Mouse (Mus musculus) erythroblast, embryonic 14.5 days (primary cell): Measurements from ENCODE around the gene Hist1h2bm. TPM values are rescaled to one million over a fixed set of nuclear protein-coding genes. Genes with fewer than 3 reads are reported as not detected.
A peak's percentile ranks its signal among the peaks of the same experiment; 100 is the strongest.
"Not testable (repeated sequence)": the region's sequence is repeated elsewhere in the genome, so short reads cannot be mapped to it uniquely, and the experiment has no call there.

ENCODE experiments used
- H3K27me3 ChIP-seq: 2 replicates; pipeline ENCODE4 v1.6.1; 2012; ENCODE audit warnings: inconsistent platforms; ENCODE audit not compliant: control insufficient read depth
- H3K36me3 ChIP-seq: 2 replicates; pipeline ENCODE4 v1.6.1; 2012; ENCODE audit warnings: mild to moderate bottlenecking, inconsistent platforms; ENCODE audit not compliant: control insufficient read depth
- H3K4me1 ChIP-seq: 2 replicates; pipeline ENCODE4 v1.6.1; 2012; ENCODE audit warnings: inconsistent platforms; ENCODE audit not compliant: control insufficient read depth
- H3K4me3 ChIP-seq: replicated peaks from 2 replicates; pipeline ENCODE3; 2012; ENCODE audit warnings: moderate library complexity, mild to moderate bottlenecking, inconsistent platforms
- H3K9me3 ChIP-seq: 2 replicates; pipeline ENCODE4 v1.6.1; 2012; ENCODE audit warnings: low read length, inconsistent platforms, mixed read lengths; ENCODE audit not compliant: control insufficient read depth
- GATA1 ChIP-seq: IDR thresholded peaks from 2 replicates; pipeline ENCODE4 v1.6.1; 2012; ENCODE audit warnings: low read length, inconsistent platforms, mixed read lengths
- TAL1 ChIP-seq: IDR thresholded peaks from 3 replicates; pipeline ENCODE4 v1.6.1; 2012; ENCODE audit warnings: low read length, inconsistent platforms, mixed read lengths
- polyA plus RNA-seq: library from polyadenylated mRNA; stranded (reverse); fragments of >175 nt; gene quantifications from 2 replicates; pipeline ENCODE4 v1.2.3, GENCODE M21; 2012

Gene Hist1h2bm
- polyA plus RNA-seq, 1 experiment, result 3.9 TPM

GRCm38 (mm10) chr13:21722993-21723836, 1.4 kb downstream of the Hist1h2bm start:
- Histone ChIP-seq H3K27me3 (no peaks in the 10 kb centered on the region), H3K36me3 (no peaks in the 10 kb centered on the region; the same call in 1 of the 2 replicates), H3K4me1 (peaks cover 48% of the 10 kb centered on the region), H3K9me3 (no peaks in the 10 kb centered on the region), H3K4me3 (peak overlapping the region; percentile 69)
- TF ChIP-seq TAL1 (no peak), GATA1 (no peak)

DNA sequence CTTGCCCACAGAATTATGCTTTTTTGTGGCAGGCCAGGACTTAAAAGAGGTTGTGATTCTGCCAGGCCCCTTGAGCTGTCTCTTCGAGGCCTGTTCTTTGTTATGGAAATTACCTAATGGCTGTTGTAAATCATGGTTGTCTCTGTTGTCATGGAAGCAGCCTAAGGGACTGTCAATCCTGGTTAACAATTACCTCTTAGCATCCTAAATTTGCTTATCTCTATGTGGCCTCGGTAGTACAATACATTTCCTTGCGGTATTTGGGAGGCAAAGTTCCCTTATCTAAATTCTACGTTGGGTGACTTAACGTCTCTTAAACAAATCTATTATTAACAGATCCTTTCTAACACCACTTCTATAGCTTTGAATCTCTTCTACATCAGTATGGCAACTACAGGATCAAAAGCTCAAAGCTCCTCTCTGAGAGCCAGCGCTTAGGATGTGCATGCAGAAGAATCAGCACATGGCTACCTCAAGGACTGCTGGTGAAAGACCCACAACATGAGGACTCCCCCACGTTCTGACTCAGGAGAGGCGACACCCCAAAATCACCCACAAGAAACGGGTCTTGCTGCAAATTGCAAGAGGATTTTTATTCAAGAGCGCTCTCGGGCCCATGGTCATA, 6.2 kb downstream of the Hist1h2bm start:
- no peak for TF ChIP-seq TAL1
- TF ChIP-seq GATA1, result no peak
- Histone ChIP-seq H3K36me3 (no peaks in the 10 kb centered on the region), H3K27me3 (no peaks in the 10 kb centered on the region), H3K4me1 (peaks cover 13% of the 10 kb centered on the region), H3K9me3 (no peaks in the 10 kb centered on the region), H3K4me3 (no peak overlapping the region)

DNA sequence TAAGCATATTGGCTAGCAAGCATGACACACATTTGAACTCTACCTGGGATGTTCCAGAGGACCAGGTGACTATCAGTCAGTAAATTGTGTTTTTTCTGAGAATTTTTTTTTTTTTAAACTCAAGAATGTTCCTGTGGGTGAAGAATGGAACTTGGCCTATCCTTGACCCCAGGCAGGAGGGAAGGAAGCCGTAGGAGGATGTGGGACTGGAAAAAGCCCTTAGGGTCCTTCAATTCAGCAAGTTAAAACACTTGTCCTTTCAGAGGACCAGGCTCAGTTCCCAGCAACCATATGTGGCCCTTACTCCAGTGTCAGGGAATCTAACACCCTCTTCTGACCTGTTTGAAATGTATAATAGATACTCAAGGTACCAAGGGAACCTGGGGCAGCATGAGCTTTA, 7.7 kb downstream of the Hist1h2bm start:
- no peaks in the 10 kb centered on the region for H3K27me3 ChIP-seq
- no peaks in the 10 kb centered on the region for H3K9me3 ChIP-seq
- no peak overlapping the region for H3K4me3 ChIP-seq
- no peak for TF ChIP-seq TAL1
- TF ChIP-seq GATA1, result no peak
- peaks cover 21% of the 10 kb centered on the region for H3K4me1 ChIP-seq
- no peaks in the 10 kb centered on the region for H3K36me3 ChIP-seq

- H3K9me3 ChIP-seq, result no peaks in the 10 kb centered on the region
- no peak overlapping the region for H3K4me3 ChIP-seq
- no peaks in the 10 kb centered on the region for H3K27me3 ChIP-seq
- peaks cover 45% of the 10 kb centered on the region for H3K4me1 ChIP-seq
- TF ChIP-seq GATA1, result no peak
- no peak for TF ChIP-seq TAL1
- H3K36me3 ChIP-seq, result no peaks in the 10 kb centered on the region
Measured at GRCm38 (mm10) chr13:21733466-21733865, 11.6 kb downstream of the Hist1h2bm start.

DNA sequence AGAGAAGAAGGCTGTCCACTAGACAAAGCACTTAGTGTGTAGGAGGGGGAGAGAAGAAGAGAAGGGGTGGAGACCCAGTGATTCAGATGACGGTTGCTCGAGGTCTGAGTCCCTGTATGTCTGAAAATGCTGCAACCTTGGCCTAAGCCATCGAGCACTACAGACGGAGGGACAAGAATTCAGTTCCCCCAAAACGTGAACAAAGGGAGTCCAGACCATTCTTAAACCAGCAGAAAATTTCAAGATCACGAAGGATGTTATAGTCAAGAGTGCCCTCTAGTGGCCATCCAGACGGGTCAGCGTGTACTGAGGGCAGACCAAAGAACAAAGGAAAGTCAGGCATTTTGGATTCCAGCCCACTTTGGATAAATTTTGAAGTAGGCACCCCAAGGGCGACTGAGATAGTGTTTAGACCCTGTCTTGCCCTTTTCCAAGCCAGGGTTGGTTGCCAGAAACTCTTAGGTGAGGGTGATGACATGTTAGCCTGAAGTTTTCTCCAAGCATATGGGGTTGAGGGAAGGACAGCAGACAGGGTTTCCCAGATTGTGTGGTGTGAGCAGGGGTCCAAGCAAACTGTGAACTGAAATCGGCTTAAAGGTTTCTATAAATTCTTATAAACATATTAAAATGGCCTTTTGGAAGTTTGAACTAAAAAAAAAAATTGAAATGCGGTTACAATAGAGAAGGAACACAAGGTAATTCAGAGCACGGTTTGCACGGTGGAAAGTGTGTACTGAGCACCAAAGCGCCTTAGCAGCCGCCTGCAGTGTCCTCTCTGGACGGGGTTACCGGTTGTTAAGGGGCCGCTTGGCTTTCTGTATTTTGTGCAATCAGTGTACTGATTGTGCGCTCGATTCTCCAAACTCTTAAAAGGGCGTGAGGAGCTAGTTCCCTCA, 12.4 kb downstream of the Hist1h2bm start:
- H3K4me3 ChIP-seq, result peak overlapping the region; percentile 65
- no peaks in the 10 kb centered on the region for H3K27me3 ChIP-seq
- TF ChIP-seq TAL1, result no peak
- no peak for TF ChIP-seq GATA1
- peaks cover 3% of the 10 kb centered on the region for H3K36me3 ChIP-seq
- peaks cover 49% of the 10 kb centered on the region for H3K4me1 ChIP-seq
- no peaks in the 10 kb centered on the region for H3K9me3 ChIP-seq

- H3K9me3 ChIP-seq, H3K27me3 ChIP-seq, H3K36me3 ChIP-seq: not testable (repeated sequence)
- Histone ChIP-seq H3K4me1 (peaks cover 49% of the 10 kb centered on the region), H3K4me3 (peak within 1 kb of the TSS; percentile 72)
Measured at GRCm38 (mm10) chr13:21734906-21735767, 13.3 kb downstream of the Hist1h2bm start, which contains the start of gene Hist1h4j. Hist1h4j (plus strand) TSS chr13:21735064.

- Histone ChIP-seq H3K36me3 (peaks cover 42% of the 10 kb centered on the region), H3K4me3 (no peak overlapping the region), H3K4me1 (peaks cover 37% of the 10 kb centered on the region), H3K27me3 (no peaks in the 10 kb centered on the region), H3K9me3 (no peaks in the 10 kb centered on the region)
- TF ChIP-seq TAL1 (no peak), GATA1 (no peak)
Measured at GRCm38 (mm10) chr13:21745006-21745405, 23.2 kb downstream of the Hist1h2bm start.

DNA sequence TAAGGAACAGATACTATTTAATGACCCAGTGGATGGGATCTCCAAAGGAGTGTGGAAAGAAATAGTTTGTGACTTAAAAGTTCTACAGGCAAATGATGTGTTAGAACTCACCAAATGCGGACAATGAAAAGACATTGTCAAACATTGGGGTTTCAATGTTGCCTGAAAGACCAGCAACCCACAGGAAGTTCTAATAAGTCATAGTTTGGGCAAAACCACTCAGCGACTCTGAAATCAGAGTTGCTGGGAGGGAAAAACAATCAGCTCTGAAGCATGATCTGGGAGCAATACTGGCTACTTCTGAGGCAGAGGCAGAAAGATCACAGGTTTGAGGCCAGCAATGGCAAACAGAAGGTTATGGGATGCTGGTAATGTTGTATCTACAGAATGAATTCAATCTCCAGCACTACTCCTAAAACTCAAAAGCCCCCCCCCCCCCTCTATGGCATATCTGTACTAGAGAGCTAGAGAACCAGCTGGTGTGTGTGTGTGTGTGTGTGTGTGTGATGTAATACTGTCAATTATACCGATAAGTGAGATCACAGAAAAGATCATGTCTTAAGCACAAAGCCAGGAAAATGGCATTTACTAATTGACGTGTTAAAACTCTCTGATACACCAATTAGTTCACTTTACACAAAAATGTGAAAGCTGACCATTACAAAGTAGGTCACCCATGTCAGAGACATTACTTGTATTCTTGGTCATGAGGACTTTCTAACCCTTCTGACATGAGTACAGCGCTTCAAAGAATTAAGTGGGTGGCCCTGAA, 27.7 kb downstream of the Hist1h2bm start:
- H3K9me3 ChIP-seq, result no peaks in the 10 kb centered on the region
- no peaks in the 10 kb centered on the region for H3K27me3 ChIP-seq
- no peak for TF ChIP-seq GATA1
- TF ChIP-seq TAL1, result no peak
- peaks cover 36% of the 10 kb centered on the region for H3K36me3 ChIP-seq
- peaks cover 59% of the 10 kb centered on the region for H3K4me1 ChIP-seq
- peak overlapping the region; percentile 68 for H3K4me3 ChIP-seq

- peak within 1 kb of the TSS; percentile 68 for H3K4me3 ChIP-seq
- not testable (repeated sequence) for H3K27me3 ChIP-seq, H3K9me3 ChIP-seq
- peaks cover 35% of the 10 kb centered on the region for H3K36me3 ChIP-seq
- peaks cover 61% of the 10 kb centered on the region for H3K4me1 ChIP-seq
Measured at GRCm38 (mm10) chr13:21750159-21751017, 28.5 kb downstream of the Hist1h2bm start, which contains the start of gene Hist1h4k. Hist1h4k (minus strand) TSS chr13:21750505.
